Mouse (Mus musculus): ENCODE measurements around the gene Vps13a.

DNA sequence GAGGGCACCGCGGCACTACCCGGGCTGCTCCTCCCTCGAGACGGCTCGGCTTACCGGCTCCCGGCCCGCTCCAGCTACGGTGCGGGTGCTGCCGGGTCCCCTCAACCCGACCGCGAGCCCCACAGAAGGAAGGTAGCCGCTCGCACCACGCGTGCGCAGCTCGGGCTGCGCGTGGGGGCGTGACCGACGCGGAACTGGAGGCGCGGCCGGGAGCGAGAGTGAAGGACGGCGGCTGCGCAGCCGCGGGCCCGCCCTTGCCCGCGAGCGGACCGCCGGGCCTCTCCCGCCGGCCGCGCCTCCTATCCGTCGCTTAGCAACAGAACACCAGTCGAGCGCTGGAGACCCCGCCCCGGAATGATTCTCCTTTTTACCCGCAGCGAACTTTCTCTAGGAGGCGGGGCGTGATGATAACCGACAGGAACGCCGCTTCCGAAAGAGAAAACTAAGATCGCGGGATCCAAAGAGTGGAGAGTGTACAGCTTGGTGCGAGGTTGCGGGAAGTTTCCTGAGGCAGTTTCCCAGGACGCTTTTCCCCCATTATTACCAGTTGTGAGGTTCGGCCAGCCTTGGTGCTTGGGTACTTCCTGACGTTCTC, at the start of gene Vps13a:
- TF ChIP-seq CTCF (IDR thresholded peaks at IDR 0.05; ENCODE audit: low read depth, low read length) (no peak), EP300 (IDR thresholded peaks at IDR 0.05; ENCODE audit: insufficient read depth, low read depth, low read length) (no peak), POLR2A (IDR thresholded peaks at IDR 0.05; ENCODE audit: insufficient read depth, low read length) (no peak)

Measured in ES-Bruce4 (cell line).